Mouse (Mus musculus): ENCODE results near the gene Pjvk. TPM values are rescaled to one million over a fixed set of nuclear protein-coding genes. Genes with fewer than 3 reads are reported as not detected.

The Pjvk gene
- polyA plus RNA-seq, 1 experiment from 2014 or later, result 1.1 TPM

DNA sequence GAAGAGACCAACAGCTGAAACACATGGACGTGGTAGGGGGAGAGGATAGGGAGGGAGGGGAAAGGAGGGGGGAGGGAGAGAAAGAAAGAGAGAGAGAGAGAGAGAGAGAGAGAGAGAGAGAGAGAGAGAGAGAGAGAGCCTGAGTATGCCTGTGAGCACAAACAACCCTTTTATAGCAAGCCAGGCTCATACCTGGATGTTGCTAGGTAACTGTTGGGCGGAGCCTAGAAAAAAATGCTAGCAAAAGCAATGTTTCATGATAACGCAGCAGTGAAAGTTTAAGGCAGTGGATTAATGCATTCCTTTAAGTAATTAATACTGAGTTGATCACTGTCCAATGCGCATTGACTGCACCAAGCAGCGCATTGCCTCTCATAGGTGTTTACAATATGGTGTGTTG lies 6.4 kb downstream of the Pjvk start:
- Histone ChIP-seq H3K9me3 (ENCODE audit: control insufficient read depth, low read length) (no peaks in the 10 kb centered on the region), H3K4me3 (ENCODE audit: low read depth, low read length) (no peak overlapping the region), H3K4me2 (ENCODE audit: low read depth, low read length, severe bottlenecking) (no peak overlapping the region), H3K36me3 (ENCODE audit: control insufficient read depth, insufficient read depth, low read length) (no peaks in the 10 kb centered on the region), H3K27ac (ENCODE audit: low read depth, low read length) (no peak overlapping the region), H3K9ac (ENCODE audit: low read length) (no peak overlapping the region), H3K27me3 (ENCODE audit: control insufficient read depth, insufficient read depth, low read length) (no peaks in the 10 kb centered on the region), H3K4me1 (replicated peaks; ENCODE audit: control insufficient read depth, insufficient read depth, low read length) (no peaks in the 10 kb centered on the region)
- DNase-seq (ENCODE audit: low spot score) (no peak), ATAC-seq (replicated peaks; ENCODE audit: low FRiP score) (no peak)
- 76% methylated on average over 5 of the region's 5 CpGs for WGBS

DNA sequence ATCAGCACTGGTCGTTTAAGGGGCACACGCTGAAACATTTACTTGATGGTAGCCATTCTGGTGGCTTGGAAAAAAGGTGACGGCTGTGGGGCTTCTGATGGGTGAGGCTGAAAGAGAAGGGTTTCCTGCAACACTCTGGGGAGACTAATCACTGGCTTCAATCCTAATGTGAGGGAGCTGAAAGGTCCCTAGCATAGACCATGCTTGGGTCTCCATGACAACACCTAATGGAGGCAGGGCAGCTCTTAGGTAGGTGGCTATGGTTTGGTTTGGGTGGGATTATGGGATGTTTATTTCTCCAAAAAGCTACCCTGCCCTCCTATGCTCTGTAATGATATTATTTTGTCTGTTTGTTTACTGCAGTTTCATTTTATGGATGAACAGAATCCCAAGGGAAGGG lies 7.2 kb downstream of the Pjvk start:
- DNase-seq (ENCODE audit: low spot score) (no peak), ATAC-seq (replicated peaks; ENCODE audit: low FRiP score) (no peak)
- Histone ChIP-seq H3K4me1 (replicated peaks; ENCODE audit: control insufficient read depth, insufficient read depth, low read length) (no peaks in the 10 kb centered on the region), H3K4me2 (ENCODE audit: low read depth, low read length, severe bottlenecking) (no peak overlapping the region), H3K9me3 (ENCODE audit: control insufficient read depth, low read length) (no peaks in the 10 kb centered on the region), H3K9ac (ENCODE audit: low read length) (no peak overlapping the region), H3K36me3 (ENCODE audit: control insufficient read depth, insufficient read depth, low read length) (no peaks in the 10 kb centered on the region), H3K27ac (ENCODE audit: low read depth, low read length) (no peak overlapping the region), H3K4me3 (ENCODE audit: low read depth, low read length) (no peak overlapping the region), H3K27me3 (ENCODE audit: control insufficient read depth, insufficient read depth, low read length) (no peaks in the 10 kb centered on the region)
- WGBS, result 81% methylated on average over 3 of the region's 3 CpGs

DNA sequence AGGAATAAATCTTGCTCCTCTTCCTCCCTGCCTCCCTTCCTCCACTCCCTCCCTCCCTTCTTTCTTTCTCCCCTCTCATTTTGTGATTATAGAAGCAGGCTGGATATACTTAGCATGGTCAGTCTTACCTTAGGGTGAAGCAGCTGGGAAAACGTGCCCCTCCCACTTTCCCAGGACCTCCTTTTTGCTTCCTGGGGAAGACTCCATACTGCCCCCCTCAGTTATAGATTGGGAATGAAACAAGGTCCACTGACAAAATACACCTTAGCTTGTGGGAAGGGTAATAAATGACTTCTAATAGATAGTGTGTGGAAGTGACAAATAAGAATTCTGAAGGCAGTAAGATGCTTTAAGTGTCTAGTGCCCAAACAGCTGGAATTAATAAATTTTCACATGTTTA lies 7.7 kb downstream of the Pjvk start:
- H3K9me3 ChIP-seq (ENCODE audit: control insufficient read depth, low read length), result no peaks in the 10 kb centered on the region
- 20% methylated on average over 1 of the region's 1 CpGs for WGBS
- no peak overlapping the region for H3K4me2 ChIP-seq (ENCODE audit: low read depth, low read length, severe bottlenecking)
- no peak overlapping the region for H3K9ac ChIP-seq (ENCODE audit: low read length)
- no peak for DNase-seq (ENCODE audit: low spot score)
- H3K4me1 ChIP-seq (replicated peaks; ENCODE audit: control insufficient read depth, insufficient read depth, low read length), result no peaks in the 10 kb centered on the region
- H3K4me3 ChIP-seq (ENCODE audit: low read depth, low read length), result no peak overlapping the region
- no peaks in the 10 kb centered on the region for H3K27me3 ChIP-seq (ENCODE audit: control insufficient read depth, insufficient read depth, low read length)
- ATAC-seq (replicated peaks; ENCODE audit: low FRiP score), result no peak
- no peaks in the 10 kb centered on the region for H3K36me3 ChIP-seq (ENCODE audit: control insufficient read depth, insufficient read depth, low read length)
- H3K27ac ChIP-seq (ENCODE audit: low read depth, low read length), result no peak overlapping the region

DNA sequence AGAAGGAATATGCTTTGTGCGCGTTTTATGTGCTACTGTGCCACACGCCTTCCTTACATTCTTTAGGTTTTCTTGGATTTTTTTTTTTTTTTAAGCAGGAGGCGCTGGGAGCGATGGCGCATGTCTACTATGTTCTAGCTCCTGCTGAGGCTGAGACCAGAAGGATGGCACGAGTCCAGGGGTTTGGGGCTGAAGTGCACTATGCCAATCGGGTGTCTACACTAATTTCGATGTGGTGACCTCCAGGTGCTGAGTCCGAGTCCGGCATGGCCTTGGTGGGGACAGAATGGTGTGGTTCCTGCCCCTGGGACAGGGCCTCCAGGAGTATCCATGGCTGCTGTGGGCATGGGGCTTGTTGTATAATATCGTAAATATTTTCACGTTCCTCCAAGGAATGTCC lies 10.3 kb downstream of the Pjvk start:
- Histone ChIP-seq H3K27ac (ENCODE audit: low read depth, low read length) (no peak overlapping the region), H3K4me2 (ENCODE audit: low read depth, low read length, severe bottlenecking) (no peak overlapping the region), H3K9ac (ENCODE audit: low read length) (no peak overlapping the region), H3K4me3 (ENCODE audit: low read depth, low read length) (no peak overlapping the region), H3K27me3 (ENCODE audit: control insufficient read depth, insufficient read depth, low read length) (no peaks in the 10 kb centered on the region), H3K36me3 (ENCODE audit: control insufficient read depth, insufficient read depth, low read length) (no peaks in the 10 kb centered on the region; the same call in 1 of the 2 replicates), H3K4me1 (replicated peaks; ENCODE audit: control insufficient read depth, insufficient read depth, low read length) (no peaks in the 10 kb centered on the region), H3K9me3 (ENCODE audit: control insufficient read depth, low read length) (no peaks in the 10 kb centered on the region)
- DNase-seq (ENCODE audit: low spot score) (no peak), ATAC-seq (replicated peaks; ENCODE audit: low FRiP score) (no peak)
- WGBS, result 82% methylated on average over 13 of the region's 13 CpGs

DNA sequence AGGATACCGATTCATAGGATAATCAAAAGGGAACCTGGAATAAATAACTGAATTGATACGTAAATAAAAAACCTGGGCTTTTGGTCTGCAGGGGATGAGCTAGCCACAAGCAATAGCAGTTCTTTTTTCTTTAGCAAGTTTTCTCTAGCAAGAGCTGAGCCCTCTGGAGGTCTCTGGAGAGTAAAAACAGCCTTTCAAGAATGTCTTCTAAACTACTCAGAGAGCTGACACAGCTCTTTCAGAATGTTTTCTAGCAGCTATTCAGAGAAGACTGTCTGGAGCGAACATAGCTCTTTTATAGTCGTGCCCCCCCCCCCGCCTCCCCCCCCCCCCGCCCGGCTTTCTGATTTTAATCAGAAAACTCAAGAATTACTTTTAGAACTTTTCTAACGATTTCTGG lies 11.1 kb downstream of the Pjvk start:
- H3K9ac ChIP-seq (ENCODE audit: low read length), result no peak overlapping the region
- no peaks in the 10 kb centered on the region for H3K4me1 ChIP-seq (replicated peaks; ENCODE audit: control insufficient read depth, insufficient read depth, low read length)
- H3K9me3 ChIP-seq (ENCODE audit: control insufficient read depth, low read length), result no peaks in the 10 kb centered on the region
- ATAC-seq (replicated peaks; ENCODE audit: low FRiP score) (no peak), DNase-seq (ENCODE audit: low spot score) (no peak)
- no peak overlapping the region for H3K4me2 ChIP-seq (ENCODE audit: low read depth, low read length, severe bottlenecking)
- no peaks in the 10 kb centered on the region; the same call in 1 of the 2 replicates for H3K36me3 ChIP-seq (ENCODE audit: control insufficient read depth, insufficient read depth, low read length)
- WGBS, result 58% methylated on average over 7 of the region's 8 CpGs
- H3K27me3 ChIP-seq (ENCODE audit: control insufficient read depth, insufficient read depth, low read length), result no peaks in the 10 kb centered on the region
- H3K4me3 ChIP-seq (ENCODE audit: low read depth, low read length), result no peak overlapping the region
- H3K27ac ChIP-seq (ENCODE audit: low read depth, low read length), result no peak overlapping the region

DNA sequence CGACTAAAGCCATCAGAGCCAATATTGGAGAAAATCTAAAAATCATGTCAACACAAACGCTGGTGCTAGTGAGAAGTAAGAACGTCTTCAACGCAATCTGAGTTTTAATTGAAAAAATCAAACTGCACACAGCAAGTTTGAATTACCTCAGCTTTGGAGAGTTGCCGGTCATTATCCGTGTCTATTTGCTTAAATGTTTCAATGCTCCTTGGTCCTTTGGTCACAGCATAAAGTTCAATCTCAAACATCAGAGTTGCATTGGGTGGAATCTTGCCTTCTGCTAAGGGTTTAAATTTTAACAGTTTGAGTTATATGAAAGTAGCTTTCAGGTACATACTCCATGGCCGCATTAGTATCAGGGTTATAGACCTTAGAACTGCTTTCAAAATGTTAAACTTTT lies 17.3 kb downstream of the Pjvk start:
- H3K4me3 ChIP-seq (ENCODE audit: low read depth, low read length), result no peak overlapping the region
- DNase-seq (ENCODE audit: low spot score), result no peak
- no peak for ATAC-seq (replicated peaks; ENCODE audit: low FRiP score)
- no peaks in the 10 kb centered on the region; the same call in 1 of the 2 replicates for H3K36me3 ChIP-seq (ENCODE audit: control insufficient read depth, insufficient read depth, low read length)
- 95% methylated on average over 7 of the region's 7 CpGs for WGBS
- no peaks in the 10 kb centered on the region for H3K4me1 ChIP-seq (replicated peaks; ENCODE audit: control insufficient read depth, insufficient read depth, low read length)
- H3K9me3 ChIP-seq (ENCODE audit: control insufficient read depth, low read length), result no peaks in the 10 kb centered on the region
- no peak overlapping the region for H3K4me2 ChIP-seq (ENCODE audit: low read depth, low read length, severe bottlenecking)
- no peak overlapping the region for H3K27ac ChIP-seq (ENCODE audit: low read depth, low read length)
- H3K27me3 ChIP-seq (ENCODE audit: control insufficient read depth, insufficient read depth, low read length), result no peaks in the 10 kb centered on the region
- H3K9ac ChIP-seq (ENCODE audit: low read length), result no peak overlapping the region

DNA sequence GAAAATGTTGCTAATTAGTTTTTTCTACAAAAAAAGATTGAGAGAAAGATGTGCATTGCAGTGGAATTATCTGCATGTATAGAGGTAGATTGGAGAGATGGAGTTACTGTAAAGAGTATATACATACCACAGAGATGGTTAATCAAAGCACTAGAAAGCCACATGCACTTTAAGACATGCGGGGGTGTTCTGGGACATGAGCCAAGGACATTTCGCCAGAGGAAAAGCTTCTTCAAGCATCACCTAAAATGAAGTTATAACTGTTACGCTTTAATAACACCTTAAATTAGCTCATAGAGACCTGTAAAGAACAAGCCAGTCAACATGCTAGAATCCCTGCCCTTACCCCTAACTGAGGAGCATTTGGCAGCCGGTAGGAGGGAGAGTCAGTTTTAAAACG lies 18.9 kb downstream of the Pjvk start:
- Histone ChIP-seq H3K27me3 (ENCODE audit: control insufficient read depth, insufficient read depth, low read length) (no peaks in the 10 kb centered on the region), H3K4me3 (ENCODE audit: low read depth, low read length) (no peak overlapping the region), H3K4me1 (replicated peaks; ENCODE audit: control insufficient read depth, insufficient read depth, low read length) (no peaks in the 10 kb centered on the region), H3K27ac (ENCODE audit: low read depth, low read length) (no peak overlapping the region), H3K9me3 (ENCODE audit: control insufficient read depth, low read length) (no peaks in the 10 kb centered on the region), H3K9ac (ENCODE audit: low read length) (no peak overlapping the region), H3K4me2 (ENCODE audit: low read depth, low read length, severe bottlenecking) (no peak overlapping the region), H3K36me3 (ENCODE audit: control insufficient read depth, insufficient read depth, low read length) (no peaks in the 10 kb centered on the region; the same call in 1 of the 2 replicates)
- no peak for DNase-seq (ENCODE audit: low spot score)
- 85% methylated on average over 5 of the region's 5 CpGs for WGBS
- no peak for ATAC-seq (replicated peaks; ENCODE audit: low FRiP score)

DNA sequence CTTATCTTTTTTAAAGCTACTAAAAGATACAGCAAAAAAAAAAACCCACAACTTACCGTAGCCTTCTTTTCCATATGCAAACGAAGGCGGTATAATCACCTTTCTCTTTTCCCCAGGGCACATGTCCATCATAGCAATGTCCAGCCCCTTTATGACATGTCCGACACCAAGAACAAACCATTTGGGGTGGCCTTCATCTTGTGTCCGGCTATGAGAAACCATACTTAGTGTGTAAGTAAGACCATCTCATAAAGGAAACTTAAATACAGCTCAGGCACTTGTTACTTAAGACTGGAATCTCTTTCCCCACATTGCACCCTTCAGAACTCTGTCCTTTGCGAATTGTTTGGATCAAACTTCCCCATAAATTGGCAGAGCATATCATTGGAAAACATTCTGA lies 23.4 kb downstream of the Pjvk start:
- ATAC-seq (replicated peaks; ENCODE audit: low FRiP score) (no peak), DNase-seq (ENCODE audit: low spot score) (no peak)
- H3K9me3 ChIP-seq (ENCODE audit: control insufficient read depth, low read length), result no peaks in the 10 kb centered on the region
- no peak overlapping the region for H3K27ac ChIP-seq (ENCODE audit: low read depth, low read length)
- no peak overlapping the region for H3K9ac ChIP-seq (ENCODE audit: low read length)
- 93% methylated on average over 6 of the region's 6 CpGs for WGBS
- H3K4me3 ChIP-seq (ENCODE audit: low read depth, low read length), result no peak overlapping the region
- peak overlapping the region; percentile 65; the same call in 1 of the 2 replicates for H3K4me2 ChIP-seq (ENCODE audit: low read depth, low read length, severe bottlenecking)
- H3K4me1 ChIP-seq (replicated peaks; ENCODE audit: control insufficient read depth, insufficient read depth, low read length), result peaks cover 8% of the 10 kb centered on the region; the same call in 1 of the 2 replicates
- H3K36me3 ChIP-seq (ENCODE audit: control insufficient read depth, insufficient read depth, low read length), result no peaks in the 10 kb centered on the region
- no peaks in the 10 kb centered on the region for H3K27me3 ChIP-seq (ENCODE audit: control insufficient read depth, insufficient read depth, low read length)

DNA sequence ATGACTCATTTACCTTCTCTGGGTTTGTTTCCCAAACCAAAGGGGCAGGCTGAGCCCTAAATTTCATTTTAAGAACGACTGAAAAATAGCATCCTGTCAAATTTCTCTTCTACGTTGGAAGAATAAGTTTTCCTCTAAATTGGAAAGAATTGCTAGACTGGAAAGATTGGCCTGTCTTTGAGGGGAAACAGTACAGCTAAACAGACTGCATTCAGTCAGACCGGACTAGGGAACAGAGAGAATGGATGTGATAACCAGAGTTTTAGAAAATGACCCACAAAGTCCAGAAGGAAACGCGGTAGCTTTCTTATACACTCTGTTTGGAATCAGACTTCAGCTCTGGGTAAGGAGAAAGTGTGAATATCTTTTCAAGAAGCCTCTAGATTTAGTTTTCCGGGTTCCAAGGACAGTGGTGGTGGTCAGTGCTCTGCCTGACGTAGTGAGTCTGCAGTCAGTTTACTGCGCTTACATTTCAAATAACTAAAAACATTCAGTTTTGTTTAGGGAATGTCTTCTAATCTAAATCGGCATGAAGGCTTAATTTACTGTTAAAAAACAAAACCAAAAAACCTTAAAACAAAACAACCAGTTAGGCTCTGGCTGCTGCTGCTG lies 24.0 kb downstream of the Pjvk start:
- WGBS, result 48% methylated on average over 9 of the region's 9 CpGs
- H3K9ac ChIP-seq (ENCODE audit: low read length), result peak overlapping the region; percentile 69
- no peak overlapping the region for H3K27ac ChIP-seq (ENCODE audit: low read depth, low read length)

More for the DNA sequence above, 24.0 kb downstream of the Pjvk start:
- Histone ChIP-seq H3K4me3 (ENCODE audit: low read depth, low read length) (peak overlapping the region; percentile 34), H3K36me3 (ENCODE audit: control insufficient read depth, insufficient read depth, low read length) (no peaks in the 10 kb centered on the region), H3K27me3 (ENCODE audit: control insufficient read depth, insufficient read depth, low read length) (no peaks in the 10 kb centered on the region), H3K4me1 (replicated peaks; ENCODE audit: control insufficient read depth, insufficient read depth, low read length) (peaks cover 10% of the 10 kb centered on the region; the same call in 1 of the 2 replicates), H3K9me3 (ENCODE audit: control insufficient read depth, low read length) (no peaks in the 10 kb centered on the region), H3K4me2 (ENCODE audit: low read depth, low read length, severe bottlenecking) (peak overlapping the region; percentile 65)
- no peak for ATAC-seq (replicated peaks; ENCODE audit: low FRiP score)
- no peak for DNase-seq (ENCODE audit: low spot score)
